Mouse (Mus musculus) heart, adult 2 months (tissue): ENCODE measurements at regions not wholly inside any gene's neighbourhood (a gene's known extent, or its start where the extent isn't known, plus 50 kb on each side); places are given as distances from the start of the nearest gene placed in this dataset.

Source experiments
- DNase-seq, 2 experiments: peaks; one replicate each; pipeline ENCODE4 v3.0.0; 2021
- H3K27ac ChIP-seq: fragments of 200-600 bp; 2 replicates; pipeline ENCODE4 v1.8.1; 2022
- H3K27me3 ChIP-seq: fragments of 200-500 bp; 2 replicates; pipeline ENCODE4 v1.6.1; 2012; ENCODE audit warnings: mild to moderate bottlenecking, low read length, inconsistent platforms, mixed read lengths; ENCODE audit not compliant: control insufficient read depth, insufficient read depth
- H3K36me3 ChIP-seq: fragments of 200-500 bp; 2 replicates; pipeline ENCODE4 v1.6.1; 2012; ENCODE audit warnings: low read length, inconsistent platforms; ENCODE audit not compliant: control insufficient read depth, insufficient read depth
- H3K4me1 ChIP-seq: fragments of 200-500 bp; 2 replicates; pipeline ENCODE4 v1.6.1; 2011; ENCODE audit warnings: low read length; ENCODE audit not compliant: control insufficient read depth, insufficient read depth
- H3K4me3 ChIP-seq: fragments of 200-600 bp; 2 replicates; pipeline ENCODE4 v1.8.1; 2022
- H3K79me2 ChIP-seq: fragments of 200-500 bp; replicated peaks from 2 replicates; pipeline ENCODE4 v1.6.1; 2012; ENCODE audit warnings: mild to moderate bottlenecking, inconsistent platforms, low read length, moderate library complexity, mixed read lengths; ENCODE audit not compliant: control insufficient read depth, insufficient read depth
- H3K9ac ChIP-seq: fragments of 200-500 bp; 2 replicates; pipeline ENCODE4 v1.6.1; 2012; ENCODE audit warnings: low read depth, mild to moderate bottlenecking, control low read depth, inconsistent platforms, low read length, mixed read lengths
- CTCF ChIP-seq: fragments of 200-600 bp; IDR thresholded peaks from 2 replicates; pipeline ENCODE4 v1.8.1; 2022; ENCODE audit warnings: antibody characterized with exemption, mild to moderate bottlenecking, moderate library complexity
- EP300 ChIP-seq: fragments of 200-500 bp; IDR thresholded peaks from 2 replicates; pipeline ENCODE4 v1.6.1; 2011; ENCODE audit warnings: low read depth, low read length, control low read depth; ENCODE audit not compliant: insufficient read depth
- POLR2A ChIP-seq: fragments of 200-500 bp; IDR thresholded peaks from 2 replicates; pipeline ENCODE4 v1.6.1; 2011; ENCODE audit warnings: mild to moderate bottlenecking, low read depth, low read length, control low read depth; ENCODE audit not compliant: insufficient read depth
- WGBS: fragments of 180-500 bp; shearing (Covaris S2); methylation state at CpG from one replicate; pipeline ENCODE4 v1.1.7; 2018; 5-methylcytosine and 5-hydroxymethylcytosine counted together
- intact Hi-C: fragments of 180-260 bp; cut with DNase I; formaldehyde crosslinking; loops from one replicate; pipeline ENCODE4 v1.15.1; 2025

- H3K27ac ChIP-seq: no peak overlapping the region
- no peak overlapping the region for H3K4me3 ChIP-seq
- H3K36me3 ChIP-seq: no peaks in the 10 kb centered on the region
- TF ChIP-seq POLR2A: no peak
- TF ChIP-seq EP300: no peak
- 78% methylated on average over 2 of the region's 2 CpGs for WGBS
- H3K27me3 ChIP-seq: no peaks in the 10 kb centered on the region
- intact Hi-C loops: no loop called here
- no peaks in the 10 kb centered on the region for H3K79me2 ChIP-seq
- DNase-seq: no peak
- H3K4me1 ChIP-seq: no peaks in the 10 kb centered on the region
- no peak overlapping the region for H3K9ac ChIP-seq
These were observed 1348.1 kb upstream of the Gm7489 start for GRCm38 (mm10) chr15:52536594-52536993.

DNA sequence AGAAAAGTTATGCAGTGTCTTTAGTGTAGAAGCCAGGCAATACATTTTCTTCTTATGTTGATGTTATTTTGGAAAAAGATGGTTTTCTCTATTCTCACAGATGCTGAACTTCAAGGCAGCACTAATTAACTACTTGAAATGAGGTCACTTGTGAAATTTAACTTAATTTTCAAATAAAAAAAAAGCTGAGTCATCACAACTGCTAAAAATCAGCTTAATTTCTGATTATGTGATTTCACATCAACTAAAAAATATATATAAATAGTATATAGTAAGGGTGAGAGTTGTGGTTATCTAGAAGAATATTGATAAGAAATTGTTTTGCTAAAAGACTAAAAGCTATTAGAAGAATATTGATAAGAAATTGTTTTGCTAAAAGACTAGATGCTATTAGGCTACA lies 1326.0 kb upstream of the Gm7489 start:
- no peak overlapping the region for H3K9ac ChIP-seq
- no peaks in the 10 kb centered on the region for H3K4me1 ChIP-seq
- no peak overlapping the region for H3K27ac ChIP-seq
- no peaks in the 10 kb centered on the region for H3K36me3 ChIP-seq
- no peaks in the 10 kb centered on the region for H3K27me3 ChIP-seq
- H3K4me3 ChIP-seq: no peak overlapping the region
- H3K79me2 ChIP-seq: no peaks in the 10 kb centered on the region
- intact Hi-C loops: no loop called here
- no peak for DNase-seq
- TF ChIP-seq EP300 (no peak), POLR2A (no peak), CTCF (no peak)

- H3K27me3 ChIP-seq: no peaks in the 10 kb centered on the region
- H3K4me1 ChIP-seq: no peaks in the 10 kb centered on the region
- H3K36me3 ChIP-seq: no peaks in the 10 kb centered on the region
- no peak overlapping the region for H3K9ac ChIP-seq
- intact Hi-C loops: no loop called here
- no peak overlapping the region for H3K27ac ChIP-seq
- no peak for DNase-seq
- H3K4me3 ChIP-seq: no peak overlapping the region
- TF ChIP-seq POLR2A: no peak
- no peak for TF ChIP-seq EP300
- no peak for TF ChIP-seq CTCF
- 60% methylated on average over 1 of the region's 1 CpGs for WGBS
- H3K79me2 ChIP-seq: no peaks in the 10 kb centered on the region
These were observed 1320.6 kb upstream of the Gm7489 start for GRCm38 (mm10) chr15:52564078-52564477.

DNA sequence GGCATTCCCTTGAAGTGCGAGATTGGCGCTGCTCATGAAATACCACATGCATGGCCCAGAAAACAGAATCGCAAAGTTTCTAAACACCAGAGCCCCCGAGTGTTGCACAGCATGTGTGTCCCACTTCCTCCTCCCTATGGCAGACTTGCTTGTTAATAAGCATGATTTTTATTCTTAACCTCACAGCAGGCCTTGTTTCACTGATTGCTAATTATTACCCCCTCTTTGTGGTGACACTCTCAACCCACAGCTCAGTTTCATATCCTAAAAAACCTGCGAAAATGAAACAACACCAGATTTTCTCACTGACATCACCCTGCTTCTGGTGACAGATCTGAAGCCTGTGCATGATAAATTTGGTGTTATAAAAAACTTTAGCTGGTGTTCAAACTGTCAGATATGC lies 1319.3 kb upstream of the Gm7489 start:
- H3K27me3 ChIP-seq: no peaks in the 10 kb centered on the region
- no peaks in the 10 kb centered on the region for H3K36me3 ChIP-seq
- intact Hi-C loops: no loop called here
- no peak for DNase-seq
- H3K9ac ChIP-seq: no peak overlapping the region
- no peaks in the 10 kb centered on the region for H3K79me2 ChIP-seq
- 78% methylated on average over 5 of the region's 5 CpGs for WGBS
- H3K4me1 ChIP-seq: no peaks in the 10 kb centered on the region
- TF ChIP-seq CTCF (no peak), POLR2A (no peak), EP300 (no peak)
- H3K27ac ChIP-seq: no peak overlapping the region
- H3K4me3 ChIP-seq: no peak overlapping the region

DNA sequence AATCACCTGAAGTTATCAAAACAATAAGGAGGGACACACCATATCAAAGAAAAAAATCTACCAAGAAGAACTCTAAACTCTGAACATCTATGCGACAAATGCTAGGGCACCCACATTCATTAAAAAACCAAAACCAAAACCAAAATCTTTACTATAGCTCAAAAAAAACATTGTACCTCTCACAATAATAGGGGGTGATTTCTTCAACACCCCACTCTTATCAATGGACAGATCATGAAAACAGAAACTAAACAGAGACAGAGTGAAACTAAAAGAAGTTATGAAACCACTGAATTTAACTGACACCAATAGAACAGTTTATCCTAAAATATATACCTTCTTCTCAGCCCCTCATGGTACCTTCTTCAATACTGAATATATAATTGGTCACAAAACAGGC lies 1314.5 kb upstream of the Gm7489 start:
- H3K9ac ChIP-seq: no peak overlapping the region
- intact Hi-C loops: no loop called here
- H3K4me1 ChIP-seq: no peaks in the 10 kb centered on the region
- H3K27ac ChIP-seq: no peak overlapping the region
- no peaks in the 10 kb centered on the region for H3K27me3 ChIP-seq
- TF ChIP-seq EP300: no peak
- TF ChIP-seq POLR2A: no peak
- TF ChIP-seq CTCF: no peak
- DNase-seq: no peak
- no peak overlapping the region for H3K4me3 ChIP-seq
- no peaks in the 10 kb centered on the region for H3K36me3 ChIP-seq
- no peaks in the 10 kb centered on the region for H3K79me2 ChIP-seq
- 97% methylated on average over 1 of the region's 1 CpGs for WGBS

GRCm38 (mm10) chr15:52577614-52578013 lies 1307.1 kb upstream of the Gm7489 start:
- TF ChIP-seq EP300 (no peak), POLR2A (no peak), CTCF (no peak)
- H3K27me3 ChIP-seq: no peaks in the 10 kb centered on the region
- no peaks in the 10 kb centered on the region for H3K36me3 ChIP-seq
- intact Hi-C loops: no loop called here
- no peaks in the 10 kb centered on the region for H3K79me2 ChIP-seq
- H3K9ac ChIP-seq: no peak overlapping the region
- no peak overlapping the region for H3K4me3 ChIP-seq
- no peak for DNase-seq
- H3K27ac ChIP-seq: no peak overlapping the region
- 83% methylated on average over 2 of the region's 2 CpGs for WGBS
- H3K4me1 ChIP-seq: no peaks in the 10 kb centered on the region
